Mouse (Mus musculus) heart, embryonic 11.5 days (tissue): Measurements from ENCODE around the gene Hsd11b2. TPM values are rescaled to one million over a fixed set of nuclear protein-coding genes. Genes with fewer than 3 reads are reported as not detected.

Experiments
- ATAC-seq: fragments of 200-750 bp; cut with Nextera tagmentation; replicated peaks from 2 replicates; pipeline ENCODE4 v1.8.0; 2017; ENCODE audit warnings: moderate library complexity; ENCODE audit not compliant: insufficient number of reproducible peaks, low FRiP score, low TSS enrichment
- H3K27ac ChIP-seq: fragments of 300-500 bp; sonication (generic); 2 replicates; pipeline ENCODE4 v1.5.1; 2014; ENCODE audit warnings: mild to moderate bottlenecking, low read depth, low read length
- H3K27me3 ChIP-seq: fragments of 300-500 bp; sonication (generic); 2 replicates; pipeline ENCODE4 v1.6.1; 2014; ENCODE audit warnings: mild to moderate bottlenecking, low read length, mixed read lengths; ENCODE audit not compliant: control insufficient read depth, insufficient read depth
- H3K36me3 ChIP-seq: fragments of 300-500 bp; sonication (generic); 2 replicates; pipeline ENCODE4 v1.6.1; 2014; ENCODE audit warnings: mild to moderate bottlenecking, low read length, moderate library complexity, mixed read lengths; ENCODE audit not compliant: control insufficient read depth, insufficient read depth
- H3K4me1 ChIP-seq: fragments of 300-500 bp; sonication (generic); 2 replicates; pipeline ENCODE4 v1.6.1; 2014; ENCODE audit warnings: low read length; ENCODE audit not compliant: control insufficient read depth, insufficient read depth
- H3K4me2 ChIP-seq: fragments of 300-500 bp; sonication (generic); 2 replicates; pipeline ENCODE4 v1.6.1; 2014; ENCODE audit warnings: mild to moderate bottlenecking, moderate library complexity
- H3K4me3 ChIP-seq: fragments of 300-500 bp; sonication (generic); 2 replicates; pipeline ENCODE4 v1.5.1; 2014; ENCODE audit warnings: low read depth, low read length
- H3K9ac ChIP-seq: fragments of 300-500 bp; sonication (generic); 2 replicates; pipeline ENCODE4 v1.6.1; 2014; ENCODE audit warnings: mild to moderate bottlenecking, low read depth, low read length, moderate library complexity
- H3K9me3 ChIP-seq: fragments of 300-500 bp; sonication (generic); replicated peaks from 2 replicates; pipeline ENCODE4 v1.6.1; 2016; ENCODE audit warnings: low read length; ENCODE audit not compliant: control insufficient read depth
- WGBS: fragments of 180-500 bp; shearing (Covaris S2); extraction: QIAGEN DNeasy Blood & Tissue Kit; methylation state at CpG from one replicate; pipeline ENCODE4 v1.1.7; 2014; ENCODE audit not compliant: insufficient replicate concordance; 5-methylcytosine and 5-hydroxymethylcytosine counted together
- polyA plus RNA-seq: library from polyadenylated mRNA; unstranded; fragments of >200 nt; fragmentation: Nextera tagmentation; extraction: Ambion mirVana; gene quantifications from 2 replicates; pipeline ENCODE4 v1.2.1, GENCODE M21; 2014

Gene Hsd11b2
- polyA plus RNA-seq, 1 experiment from 2014 or later = 8.2 TPM

GRCm38 (mm10) chr8:105565952-105566702 is 47.6 kb downstream of the Hsd11b2 start, which contains the start of gene Atp6v0d1:
TSS of gene Atp6v0d1 (minus strand) at chr8:105566047.
- WGBS = 4% methylated on average over 53 of the region's 53 CpGs
- H3K27ac ChIP-seq = peak within 1 kb of the TSS; percentile 46
- H3K4me1 ChIP-seq = peaks cover 6% of the 10 kb centered on the region

DNA sequence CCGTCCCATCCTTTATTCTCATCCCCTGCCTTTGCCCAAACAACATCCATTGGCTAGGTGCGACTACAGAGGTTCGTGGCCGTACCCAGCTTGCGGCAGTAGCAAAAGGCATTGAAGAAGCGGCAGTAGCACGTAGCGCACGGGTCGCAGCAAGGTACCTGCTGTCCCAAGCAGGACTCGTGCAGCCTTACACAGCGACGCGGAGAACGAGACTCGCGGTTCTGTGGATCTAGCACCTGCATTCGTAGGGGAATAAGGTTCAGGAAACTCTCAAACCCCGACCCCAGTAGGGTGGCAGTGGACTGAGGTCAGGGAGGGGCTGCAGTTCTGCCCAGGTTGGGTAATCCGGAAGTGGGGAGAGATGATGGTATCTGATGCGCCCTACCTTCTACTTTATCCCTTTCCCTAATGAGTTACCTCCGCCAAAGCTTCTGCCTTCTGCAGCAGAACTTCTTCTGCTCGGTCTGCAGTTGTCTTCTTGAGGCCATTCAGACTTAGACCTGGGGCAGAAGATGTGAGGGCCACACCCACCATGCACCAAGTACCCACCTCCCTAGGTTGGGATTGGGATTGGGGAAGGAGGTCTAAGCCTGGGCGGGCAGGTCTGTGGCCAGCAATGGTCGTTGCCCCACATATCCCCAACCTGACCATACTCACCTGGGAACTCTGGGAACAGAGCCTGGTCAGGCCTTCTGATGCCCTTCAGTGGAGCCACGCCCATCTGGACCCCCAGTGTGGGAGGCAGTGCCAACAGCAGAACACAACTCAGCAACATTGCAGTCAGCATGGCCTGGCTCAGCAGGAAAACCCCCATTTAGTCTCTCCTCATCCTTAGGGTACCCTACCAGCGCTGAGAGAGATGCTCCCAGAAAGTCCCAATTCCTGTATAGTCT is 48.4 kb downstream of the Hsd11b2 start:
- H3K4me1 ChIP-seq = peaks cover 6% of the 10 kb centered on the region
- H3K27me3 ChIP-seq = no peaks in the 10 kb centered on the region
- peak overlapping the region; percentile 93 for H3K4me3 ChIP-seq
- H3K4me2 ChIP-seq = peak overlapping the region; percentile 95
- H3K9me3 ChIP-seq = no peaks in the 10 kb centered on the region
- H3K9ac ChIP-seq = peak overlapping the region; percentile 77
- no peak for ATAC-seq
- H3K36me3 ChIP-seq = no peaks in the 10 kb centered on the region
- WGBS = 26% methylated on average over 27 of the region's 27 CpGs
- no peak overlapping the region for H3K27ac ChIP-seq

More at GRCm38 (mm10) chr8:105565952-105566702, 47.6 kb downstream of the Hsd11b2 start, which contains the start of gene Atp6v0d1:
- Histone ChIP-seq H3K9me3 (no peaks in the 10 kb centered on the region), H3K36me3 (no peaks in the 10 kb centered on the region), H3K9ac (peak within 1 kb of the TSS; percentile 88), H3K4me3 (peak within 1 kb of the TSS; percentile 93), H3K4me2 (peak within 1 kb of the TSS; percentile 95), H3K27me3 (no peaks in the 10 kb centered on the region)
- ATAC-seq = peak; percentile 97

- Histone ChIP-seq H3K4me1 (no peaks in the 10 kb centered on the region; the same call in 1 of the 2 replicates), H3K9ac (no peak overlapping the region), H3K27ac (no peak overlapping the region), H3K4me3 (no peak overlapping the region), H3K36me3 (no peaks in the 10 kb centered on the region), H3K4me2 (no peak overlapping the region), H3K9me3 (no peaks in the 10 kb centered on the region), H3K27me3 (no peaks in the 10 kb centered on the region)
- WGBS = 84% methylated on average over 9 of the region's 9 CpGs
- no peak for ATAC-seq
These were observed 53.3 kb downstream of the Hsd11b2 start for GRCm38 (mm10) chr8:105571810-105572209.

GRCm38 (mm10) chr8:105573427-105573826 is 54.9 kb downstream of the Hsd11b2 start:
- H3K9me3 ChIP-seq = no peaks in the 10 kb centered on the region

More at GRCm38 (mm10) chr8:105573427-105573826, 54.9 kb downstream of the Hsd11b2 start:
- no peak for ATAC-seq
- Histone ChIP-seq H3K9ac (no peak overlapping the region), H3K4me2 (no peak overlapping the region), H3K4me3 (no peak overlapping the region), H3K27ac (no peak overlapping the region), H3K4me1 (no peaks in the 10 kb centered on the region), H3K27me3 (no peaks in the 10 kb centered on the region), H3K36me3 (no peaks in the 10 kb centered on the region)

Other genes with a start within 250 kb of the Hsd11b2 start
- gene Hsf4, start 249.0 kb upstream of the Hsd11b2 start, polyA plus RNA-seq = not detected in 2 replicates
- 1.8 and 2.0 TPM in 2 replicates for gene Nol3, start 242.6 kb upstream of the Hsd11b2 start, polyA plus RNA-seq
- gene 4931428F04Rik, start 228.9 kb upstream of the Hsd11b2 start, polyA plus RNA-seq = 4.5 and 6.7 TPM in 2 replicates
- 10.8 and 15.0 TPM in 2 replicates for gene Exoc3l, start 222.7 kb upstream of the Hsd11b2 start, polyA plus RNA-seq
- 70.7 and 81.9 TPM in 2 replicates for gene E2f4, start 221.1 kb upstream of the Hsd11b2 start, polyA plus RNA-seq
- gene Elmo3, start 213.2 kb upstream of the Hsd11b2 start, polyA plus RNA-seq = 2.9 and 4.2 TPM in 2 replicates
- gene Lrrc29, start 192.5 kb upstream of the Hsd11b2 start, polyA plus RNA-seq = 1.3 and 1.7 TPM in 2 replicates
- 83.5 and 88.7 TPM in 2 replicates for gene Tmem208, start 192.4 kb upstream of the Hsd11b2 start, polyA plus RNA-seq
- 2.8 and 3.1 TPM in 2 replicates for gene Fhod1, start 170.8 kb upstream of the Hsd11b2 start, polyA plus RNA-seq
- 1.5 and 2.1 TPM in 2 replicates for gene Slc9a5, start 169.9 kb upstream of the Hsd11b2 start, polyA plus RNA-seq
- 0.11 TPM in 1 of 2 replicates, not detected in the other for gene Plekhg4, start 145.5 kb upstream of the Hsd11b2 start, polyA plus RNA-seq
- not detected in 2 replicates for gene Kctd19, start 105.3 kb upstream of the Hsd11b2 start, polyA plus RNA-seq
- gene Lrrc36, start 105.2 kb upstream of the Hsd11b2 start, polyA plus RNA-seq = not detected in 2 replicates
- gene Tppp3, start 47.2 kb upstream of the Hsd11b2 start, polyA plus RNA-seq = 21.0 and 21.1 TPM in 2 replicates
- gene Zdhhc1, start 21.9 kb upstream of the Hsd11b2 start, polyA plus RNA-seq = 15.0 and 17.1 TPM in 2 replicates
- gene Atp6v0d1, start 47.3 kb downstream of the Hsd11b2 start, polyA plus RNA-seq = 80.7 and 86.3 TPM in 2 replicates
- gene Ripor1, start 86.5 kb downstream of the Hsd11b2 start, polyA plus RNA-seq = 23.6 and 27.9 TPM in 2 replicates
- 53.9 and 66.3 TPM in 2 replicates for gene Ctcf, start 117.8 kb downstream of the Hsd11b2 start, polyA plus RNA-seq
- 0.50 and 0.84 TPM in 2 replicates for gene Agrp, start 118.6 kb downstream of the Hsd11b2 start, polyA plus RNA-seq
- 0.27 and 0.46 TPM in 2 replicates for gene Carmil2, start 167.5 kb downstream of the Hsd11b2 start, polyA plus RNA-seq
- gene Acd, start 182.3 kb downstream of the Hsd11b2 start, polyA plus RNA-seq = 39.3 and 41.5 TPM in 2 replicates
- 10.9 and 14.2 TPM in 2 replicates for gene Pard6a, start 182.4 kb downstream of the Hsd11b2 start, polyA plus RNA-seq
- 0.13 TPM in 1 of 2 replicates, not detected in the other for gene 4933405L10Rik, start 188.9 kb downstream of the Hsd11b2 start, polyA plus RNA-seq
- 13.3 and 16.9 TPM in 2 replicates for gene Enkd1, start 189.5 kb downstream of the Hsd11b2 start, polyA plus RNA-seq
- gene Gfod2, start 239.9 kb downstream of the Hsd11b2 start, polyA plus RNA-seq = 8.0 and 10.9 TPM in 2 replicates